Mouse (Mus musculus) 416B (cell line): ENCODE measurements around the gene Mob3b.

Experiments
- DNase-seq: peaks from one replicate; pipeline ENCODE4 v3.0.0; 2011; ENCODE audit warnings: low read depth

Mob3b gene

DNA sequence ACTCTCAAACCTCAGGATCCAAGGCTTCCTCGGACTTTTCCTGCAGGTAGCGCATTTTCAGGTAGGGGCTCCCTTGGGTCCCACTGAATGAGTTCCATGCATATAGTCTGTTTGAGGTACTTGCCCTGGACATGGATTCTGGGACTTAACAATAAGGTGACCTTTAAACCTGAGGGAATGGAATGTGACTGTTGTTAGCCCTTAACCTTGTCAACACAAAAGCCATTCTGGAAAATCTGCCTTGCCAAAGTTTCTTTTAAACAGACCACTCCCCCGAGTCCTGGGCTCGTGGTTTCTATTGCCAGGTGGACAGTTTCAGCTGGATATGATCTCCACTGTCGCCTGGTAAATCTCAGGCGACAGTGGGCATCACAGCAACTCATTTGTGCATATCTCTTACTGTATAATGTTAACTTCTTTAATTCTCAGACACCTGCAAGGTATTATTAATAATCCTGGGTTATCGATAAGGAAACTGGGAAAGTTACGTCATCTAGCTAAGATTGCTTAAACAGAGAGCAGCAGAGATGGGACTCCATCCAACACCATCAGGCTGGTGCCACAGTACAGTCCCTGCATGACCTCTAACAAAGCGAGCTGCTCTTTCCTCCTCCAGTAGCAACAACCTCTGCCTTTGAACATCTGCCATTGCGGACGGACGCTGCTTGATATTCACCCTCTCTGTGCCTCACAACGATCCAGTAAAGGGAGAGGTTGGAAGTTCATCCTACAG lies 43.6 kb downstream of the Mob3b start:
- DNase-seq: no peak

DNA sequence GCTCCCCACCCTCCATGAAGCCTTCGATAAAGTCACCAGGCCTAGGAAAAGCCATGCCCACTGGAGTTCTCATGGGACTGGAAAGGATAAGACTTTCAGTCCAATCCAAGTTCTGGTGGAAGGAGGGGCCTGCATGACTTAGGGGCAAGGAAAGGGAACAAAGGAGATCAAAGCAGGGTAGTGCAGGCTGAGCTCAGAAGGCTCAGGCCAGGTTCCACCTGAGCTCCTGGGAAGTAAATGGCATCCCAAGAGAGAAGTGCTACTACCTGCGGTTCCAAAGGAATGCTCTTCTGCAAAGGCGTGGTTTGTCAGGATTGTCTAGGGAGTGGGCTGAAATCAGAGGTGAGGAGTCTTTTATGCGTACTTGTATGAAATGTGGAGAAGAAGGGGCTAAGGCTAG lies 44.8 kb downstream of the Mob3b start:
- no peak for DNase-seq

- no peak for DNase-seq
These were observed 52.0 kb downstream of the Mob3b start for GRCm38 (mm10) chr4:35105115-35105773.

GRCm38 (mm10) chr4:35101201-35101600 lies 56.1 kb downstream of the Mob3b start:
- DNase-seq: no peak

DNA sequence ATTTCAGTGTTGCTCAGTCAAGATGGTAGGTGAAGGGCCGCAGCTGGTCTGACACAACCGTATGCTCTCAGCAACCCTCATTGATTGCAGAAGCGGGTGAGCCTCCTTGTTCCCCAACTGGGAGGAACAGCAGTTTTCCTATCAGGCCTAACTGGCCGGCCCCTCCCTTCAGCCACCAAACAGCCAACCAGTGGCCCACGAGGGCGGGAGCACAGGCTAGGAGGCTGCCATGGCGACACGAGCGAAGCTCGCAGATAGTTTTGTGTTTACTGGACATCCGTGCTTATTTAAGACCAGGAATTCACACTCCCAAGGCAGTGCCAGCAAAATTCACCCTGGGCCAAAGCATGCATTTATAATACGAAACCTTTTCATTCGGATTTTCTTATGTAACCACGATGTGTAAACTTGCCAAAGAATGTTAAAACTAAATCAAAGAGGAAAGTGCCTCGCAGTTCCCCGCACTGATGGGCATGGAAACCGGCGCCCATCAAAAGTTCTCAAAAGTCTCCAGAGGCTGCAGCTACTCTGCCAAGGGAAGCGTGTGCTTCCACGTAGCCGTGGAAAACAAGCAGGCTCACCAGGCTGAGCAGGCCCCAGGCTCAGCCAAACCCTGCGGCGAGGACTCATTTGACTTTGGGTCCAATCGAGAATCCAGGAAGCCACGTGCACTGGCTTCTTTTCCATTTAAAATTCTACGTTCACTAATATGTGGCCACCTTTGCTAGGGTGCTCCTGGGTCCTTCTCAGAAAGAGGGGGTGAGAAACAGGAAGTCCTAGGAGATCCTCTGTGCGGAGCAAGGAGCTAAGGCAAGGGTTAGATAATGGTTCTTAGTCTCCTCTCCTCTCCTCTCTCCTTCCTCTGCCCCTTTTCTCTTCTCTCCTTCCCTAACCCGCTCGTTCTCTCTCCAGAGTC lies 57.2 kb downstream of the Mob3b start:
- no peak for DNase-seq

DNA sequence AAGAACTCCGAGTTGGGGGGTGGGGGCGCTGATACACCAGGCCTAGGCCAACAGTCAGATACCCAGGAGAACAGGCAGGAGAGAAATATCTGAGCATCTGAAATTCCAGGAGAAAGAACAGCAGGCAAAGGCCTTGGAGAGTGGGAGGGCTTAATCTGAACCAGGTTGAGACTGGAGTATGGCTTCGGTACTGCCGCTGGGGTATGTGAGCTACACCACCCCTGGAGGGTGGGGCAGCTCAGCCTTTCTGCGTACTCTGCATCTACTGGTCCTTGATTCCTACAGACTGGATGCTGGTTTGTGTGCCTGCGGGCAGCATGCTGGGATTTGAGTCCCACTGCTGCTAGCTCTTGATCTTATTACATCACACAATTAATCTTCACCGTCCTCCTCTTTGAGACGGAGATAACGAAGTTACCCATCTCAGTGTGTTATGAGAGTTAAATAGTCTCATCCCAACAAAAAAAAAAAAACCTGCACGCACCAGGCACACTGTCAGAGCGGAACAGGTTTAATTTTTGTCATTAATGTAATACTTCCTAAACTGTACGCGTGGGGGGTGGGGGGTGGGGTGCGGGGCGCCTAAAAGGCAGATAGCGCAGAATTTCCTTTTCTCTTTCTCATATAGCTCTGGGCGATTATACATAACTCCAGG lies 57.9 kb downstream of the Mob3b start:
- no peak for DNase-seq

- DNase-seq: no peak
These were observed 58.7 kb downstream of the Mob3b start for GRCm38 (mm10) chr4:35098552-35098951.

- no peak for DNase-seq
These were observed 60.8 kb downstream of the Mob3b start for GRCm38 (mm10) chr4:35096226-35097175.

DNA sequence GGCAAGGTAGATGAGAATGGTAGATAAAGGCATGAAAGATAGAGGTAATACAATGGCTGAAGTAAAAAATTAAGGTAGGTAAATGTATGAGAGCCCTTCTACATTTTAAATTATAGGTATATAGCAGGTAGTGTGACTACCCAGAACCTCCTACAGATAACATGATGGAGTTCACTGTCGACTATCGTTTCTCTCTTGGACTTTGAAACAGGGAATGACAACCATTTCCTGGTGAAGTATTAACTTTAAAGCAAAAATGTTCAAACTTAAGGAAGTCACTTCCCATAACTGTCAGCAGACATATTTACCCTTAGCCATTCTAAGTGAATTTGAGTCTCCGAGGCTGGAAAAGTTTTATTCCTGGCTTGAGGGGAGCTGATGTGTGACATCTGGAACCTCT lies 64.8 kb downstream of the Mob3b start:
- no peak for DNase-seq

DNA sequence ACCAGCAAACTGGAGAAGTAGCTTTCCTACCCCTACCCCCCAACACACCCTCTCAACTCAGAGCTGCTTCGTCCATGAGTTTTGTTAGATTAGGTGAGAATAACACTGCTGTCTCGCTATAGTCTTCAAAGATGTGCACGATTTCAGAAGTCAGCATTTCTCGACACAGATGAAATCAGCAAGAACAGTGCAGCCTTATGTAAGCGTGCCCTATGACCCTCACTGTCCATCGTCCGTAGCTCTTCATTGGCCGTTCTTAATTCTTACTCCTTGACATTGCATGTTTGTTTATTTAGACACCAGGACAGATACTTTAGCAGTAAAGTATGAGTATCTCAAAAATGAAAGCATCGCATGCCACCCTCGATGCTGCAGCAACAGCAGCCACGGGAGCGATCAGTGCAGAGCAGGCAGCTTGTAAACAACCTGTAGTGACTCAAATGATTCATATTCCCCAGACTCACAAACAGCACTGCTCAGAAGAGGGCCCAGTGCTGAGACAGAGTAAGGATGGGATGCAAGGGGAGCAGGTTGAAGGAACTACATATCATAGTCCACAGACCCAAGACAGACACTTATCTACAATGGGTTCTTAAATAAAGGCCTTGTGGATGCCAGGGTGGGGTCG lies 66.0 kb downstream of the Mob3b start:
- DNase-seq: no peak

DNA sequence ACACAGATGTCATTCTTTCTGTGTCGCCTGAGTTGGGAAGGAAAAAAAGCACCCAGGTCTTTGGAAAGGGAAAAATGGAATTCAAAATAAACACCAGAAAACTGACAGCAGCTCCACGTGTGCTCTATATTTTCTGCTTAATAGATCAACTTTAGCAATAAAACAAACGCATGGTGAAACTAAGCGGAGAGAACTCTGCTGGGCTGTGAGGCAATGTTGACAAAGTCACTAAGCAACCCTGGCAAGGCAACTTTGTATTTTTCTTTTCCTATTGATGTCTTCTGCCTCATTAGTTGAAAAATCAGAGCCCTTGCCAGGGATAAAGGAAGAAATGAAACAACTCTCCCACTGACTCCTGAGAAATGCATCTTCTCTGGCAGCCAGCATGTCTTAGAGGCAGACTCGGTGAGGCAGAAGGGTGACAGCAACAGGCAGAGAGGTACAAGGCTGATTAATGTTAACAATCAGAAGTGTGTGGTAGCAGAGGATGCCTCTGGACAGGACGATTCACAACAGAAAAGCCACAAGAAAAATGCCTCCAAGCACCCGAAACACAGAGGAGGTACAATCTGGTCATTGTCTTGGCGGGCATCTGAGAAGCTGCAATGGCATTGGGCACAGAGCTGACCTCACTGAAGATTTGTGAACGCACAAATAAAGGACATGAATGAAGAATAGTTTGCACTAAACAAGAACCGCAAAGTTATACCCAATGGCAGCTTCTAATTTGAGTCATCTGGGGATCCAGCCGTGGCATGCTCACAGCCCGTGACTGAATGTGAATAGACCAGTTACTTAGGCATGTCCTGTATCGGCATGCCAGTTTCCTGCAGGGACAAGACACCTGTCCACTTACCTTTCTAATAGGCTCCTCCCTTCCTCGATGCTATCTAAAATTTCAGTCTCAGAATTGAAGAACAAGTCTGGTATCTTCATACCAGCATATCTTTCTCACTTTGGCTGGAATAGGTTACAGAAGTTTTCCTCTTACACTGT lies 67.7 kb downstream of the Mob3b start:
- no peak for DNase-seq

GRCm38 (mm10) chr4:35086067-35086700 lies 71.1 kb downstream of the Mob3b start:
- no peak for DNase-seq

DNA sequence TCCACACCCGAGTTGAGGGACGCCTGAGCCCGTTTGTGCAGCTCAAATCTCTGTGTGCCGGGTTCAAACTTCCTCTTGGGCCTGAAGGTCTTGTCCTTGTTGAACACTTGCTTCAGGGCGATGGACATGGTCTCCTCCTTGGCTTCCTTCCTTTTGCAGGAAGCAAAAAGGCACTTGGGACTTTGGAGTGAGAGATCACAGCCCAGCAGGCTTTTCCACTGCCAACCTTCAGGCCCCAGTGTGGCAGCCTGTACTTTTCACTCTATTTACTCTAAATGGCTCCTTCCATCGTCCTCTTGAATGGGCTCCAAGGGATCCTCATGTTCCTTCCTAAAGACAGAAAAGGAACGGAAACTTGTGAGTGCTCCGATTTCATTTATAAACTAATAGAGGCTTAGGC lies 73.2 kb downstream of the Mob3b start:
- DNase-seq: no peak

DNA sequence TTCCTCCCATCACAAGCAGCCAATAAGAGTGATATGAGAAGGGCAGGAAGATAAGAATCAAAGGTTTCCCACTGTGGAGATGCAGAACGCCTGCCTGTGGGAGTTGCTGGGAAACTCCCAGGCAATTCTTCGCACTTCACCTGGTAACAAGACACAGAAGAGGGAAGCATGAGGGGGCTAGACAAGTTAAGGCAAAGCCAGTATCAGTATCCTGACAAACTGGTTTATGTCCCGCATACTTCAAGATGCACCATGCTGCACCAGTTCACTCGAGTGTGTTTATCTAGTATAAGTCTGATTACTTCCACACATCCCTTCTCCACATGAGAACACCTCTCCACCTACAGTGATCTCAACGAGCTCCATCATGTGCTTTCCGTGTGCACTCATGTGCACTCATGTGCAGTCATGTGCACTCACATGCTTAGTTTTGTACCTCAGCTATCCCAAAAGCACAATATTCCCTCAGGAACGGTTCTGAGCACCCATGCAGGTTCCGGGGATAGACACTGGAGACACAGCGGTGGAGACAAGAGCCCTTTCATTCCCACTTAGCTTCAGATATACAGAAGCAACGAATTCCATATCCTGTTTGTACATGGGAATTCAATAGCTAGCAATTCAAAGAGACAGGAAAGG lies 74.7 kb downstream of the Mob3b start:
- DNase-seq: no peak

GRCm38 (mm10) chr4:35080285-35080684 lies 77.0 kb downstream of the Mob3b start:
- DNase-seq: no peak

- no peak for DNase-seq
These were observed 88.5 kb downstream of the Mob3b start for GRCm38 (mm10) chr4:35068739-35069138.

- no peak for DNase-seq
These were observed 91.1 kb downstream of the Mob3b start for GRCm38 (mm10) chr4:35066163-35066562.

- DNase-seq: no peak
These were observed 92.0 kb downstream of the Mob3b start for GRCm38 (mm10) chr4:35065075-35065838.
